Mouse (Mus musculus): ENCODE results near the gene Nfia. TPM values are rescaled to one million over a fixed set of nuclear protein-coding genes. Genes with fewer than 3 reads are reported as not detected.

The Nfia gene
- total RNA-seq, 2 experiments from 2014 or later: 3.6 to 17.8 TPM

DNA sequence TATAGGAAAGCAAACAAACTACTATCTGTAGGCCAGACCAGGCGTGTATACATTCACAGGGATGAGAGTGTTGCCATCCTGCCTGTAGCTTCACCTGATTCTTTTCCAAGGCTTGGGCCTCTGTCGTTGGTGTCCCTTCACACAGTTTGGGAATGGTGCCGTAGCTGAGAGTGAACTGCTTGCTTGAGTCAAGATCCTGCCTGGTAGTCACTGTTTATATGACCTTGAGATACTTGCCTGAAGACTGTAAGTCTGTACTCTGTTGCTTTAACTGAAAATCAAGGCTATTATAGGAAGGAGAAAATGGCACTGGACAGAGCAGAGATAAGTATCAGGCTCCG lies 214.2 kb downstream of the Nfia start:
- ATAC-seq (ENCODE audit: poor library complexity, severe bottlenecking): peak; percentile 7; the same call in 1 of the 2 replicates

DNA sequence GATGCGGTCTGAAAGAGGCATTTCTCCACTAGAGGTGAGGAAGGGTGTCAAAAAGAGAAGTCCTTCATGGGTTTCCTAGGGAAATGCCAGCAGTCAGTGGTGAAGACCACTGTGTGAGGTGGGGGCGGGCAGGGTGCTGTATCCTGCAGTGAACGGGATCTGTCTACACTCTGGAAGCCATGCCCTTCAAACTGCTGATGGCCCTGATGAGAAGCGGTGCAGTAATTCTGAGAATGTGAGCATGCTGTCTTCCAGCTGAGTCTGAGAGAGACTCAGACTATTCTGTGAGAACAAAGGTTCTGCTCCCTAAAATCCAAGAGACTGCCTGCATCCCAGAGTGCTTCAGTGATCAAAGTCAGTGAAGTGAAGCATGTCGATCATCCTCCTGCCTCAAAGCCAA lies 216.2 kb downstream of the Nfia start:
- no peak for ATAC-seq (ENCODE audit: poor library complexity, severe bottlenecking)

DNA sequence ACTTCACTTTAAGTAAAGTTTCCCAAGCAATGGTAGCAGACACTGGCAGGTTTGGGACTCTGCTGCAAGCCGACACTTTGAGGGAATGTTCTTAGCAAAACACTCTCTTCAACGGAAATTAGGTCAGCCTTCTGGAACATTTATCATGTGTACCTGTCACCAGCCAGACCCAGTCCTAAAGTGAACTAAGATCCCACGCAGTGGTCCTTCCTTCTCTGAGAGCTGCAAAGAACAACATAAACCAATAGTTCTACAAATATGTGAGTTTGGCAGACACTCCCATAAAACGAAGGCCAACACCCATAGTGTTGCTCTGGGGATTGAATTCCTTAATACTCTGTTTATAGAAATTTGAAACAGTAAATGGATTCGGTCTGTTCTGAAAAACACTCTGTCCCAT lies 217.9 kb downstream of the Nfia start:
- ATAC-seq (ENCODE audit: poor library complexity, severe bottlenecking): no peak

DNA sequence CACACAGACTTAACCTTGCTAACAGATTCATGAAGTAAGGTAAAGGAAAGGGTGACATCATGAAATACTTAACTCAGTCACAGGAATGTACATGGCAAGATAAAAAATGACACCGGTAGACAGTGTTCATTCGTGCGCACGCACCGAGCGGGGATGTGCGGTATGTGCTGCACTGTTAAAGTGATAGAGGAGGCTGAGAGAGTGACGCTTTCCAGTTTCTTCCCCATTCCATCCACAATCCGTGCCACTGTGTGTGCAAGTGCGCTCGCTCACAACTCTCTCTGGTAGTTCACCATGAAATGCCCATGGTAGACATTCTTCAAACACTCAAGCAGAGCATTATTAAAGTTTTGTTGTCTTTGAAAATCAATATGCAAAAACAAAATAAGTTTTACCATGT lies 218.9 kb downstream of the Nfia start:
- no peak for ATAC-seq (ENCODE audit: poor library complexity, severe bottlenecking)

DNA sequence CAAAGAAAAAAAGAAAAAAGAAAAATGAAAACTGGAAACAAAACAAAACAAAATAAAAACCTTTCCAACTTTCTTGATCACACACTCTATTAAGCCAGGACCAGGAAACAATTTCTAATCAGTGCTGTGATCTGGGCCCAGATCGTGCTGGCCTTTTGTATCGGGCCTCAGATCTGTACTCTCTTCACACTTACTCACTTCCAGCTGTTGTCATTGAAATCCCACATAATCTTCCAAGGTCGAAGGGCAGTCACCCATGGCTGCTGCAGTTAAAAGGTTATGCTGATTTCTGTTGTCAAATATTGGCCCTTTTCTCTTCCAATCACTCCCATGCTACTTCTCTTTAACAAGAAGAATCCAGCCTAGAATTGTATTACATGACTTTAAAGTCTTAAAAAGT lies 219.3 kb downstream of the Nfia start:
- no peak for ATAC-seq (ENCODE audit: poor library complexity, severe bottlenecking)

DNA sequence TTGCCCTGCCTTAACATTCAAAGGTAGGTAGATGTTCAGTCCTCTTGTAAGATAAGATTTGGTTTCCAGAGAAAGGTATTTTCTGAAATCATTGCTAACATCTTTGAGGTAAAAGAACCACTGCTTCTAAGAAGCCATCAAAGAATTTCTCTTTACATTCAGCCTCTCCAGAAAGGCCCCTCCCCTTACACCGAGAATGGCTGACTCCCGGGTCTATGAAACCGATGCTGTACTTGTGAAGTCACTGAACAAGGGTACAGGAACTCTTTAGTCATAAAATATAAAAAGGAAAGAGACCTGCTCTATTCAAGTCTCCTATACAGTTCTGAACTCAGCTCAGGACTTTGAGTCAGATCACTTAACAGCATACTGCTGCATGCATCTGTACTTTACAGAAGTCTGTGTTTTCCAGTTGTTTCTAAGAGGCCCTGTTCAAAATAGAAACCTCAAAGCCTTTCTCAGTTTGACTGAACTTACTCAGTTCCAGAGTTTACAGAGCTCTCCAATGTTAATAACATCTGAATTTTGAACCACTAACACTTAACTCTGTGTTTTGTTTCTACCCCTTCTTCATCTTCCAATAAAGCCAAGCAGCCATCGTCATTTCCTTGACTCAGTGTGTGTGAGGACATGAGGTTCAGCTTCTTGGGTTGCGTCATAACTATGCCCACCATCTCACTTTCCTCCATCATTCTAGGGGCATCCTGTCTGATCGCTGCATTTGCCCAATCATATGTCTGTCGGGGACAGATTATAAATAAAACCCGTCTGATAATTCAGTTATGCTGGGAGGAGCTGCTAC lies 223.6 kb downstream of the Nfia start:
- no peak for ATAC-seq (ENCODE audit: poor library complexity, severe bottlenecking)

DNA sequence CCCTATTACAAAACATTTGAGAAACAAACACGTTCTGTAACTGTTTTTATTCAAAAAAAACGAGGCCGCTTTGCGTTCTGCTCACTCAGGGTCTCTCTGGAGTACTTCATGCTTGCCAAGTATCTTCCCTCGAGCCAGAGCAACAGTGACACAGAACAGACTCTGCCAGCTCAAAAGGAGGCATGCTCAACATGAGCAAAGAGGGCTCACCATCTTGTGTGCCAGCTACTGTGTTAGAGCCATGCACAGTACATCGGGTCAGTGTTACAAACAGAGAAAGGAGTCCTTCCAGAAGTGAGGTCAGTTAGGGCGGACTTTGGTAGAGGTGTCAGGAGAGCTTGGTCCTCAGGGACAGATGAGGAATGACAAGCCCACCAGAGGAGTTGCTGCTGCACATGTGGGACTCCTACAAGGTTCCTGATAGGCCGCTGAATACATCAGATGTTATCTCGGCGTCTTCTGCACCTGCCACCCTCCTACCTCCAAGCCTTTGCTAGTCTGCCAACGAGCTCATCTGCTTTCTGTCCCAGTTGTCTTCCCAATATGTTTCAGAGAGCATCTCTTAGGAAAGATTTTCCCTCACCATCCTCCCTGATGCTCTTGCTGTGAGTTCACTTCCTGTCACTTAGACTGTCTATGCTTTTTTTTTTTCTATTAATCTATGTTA lies 224.8 kb downstream of the Nfia start:
- ATAC-seq (ENCODE audit: poor library complexity, severe bottlenecking): no peak

DNA sequence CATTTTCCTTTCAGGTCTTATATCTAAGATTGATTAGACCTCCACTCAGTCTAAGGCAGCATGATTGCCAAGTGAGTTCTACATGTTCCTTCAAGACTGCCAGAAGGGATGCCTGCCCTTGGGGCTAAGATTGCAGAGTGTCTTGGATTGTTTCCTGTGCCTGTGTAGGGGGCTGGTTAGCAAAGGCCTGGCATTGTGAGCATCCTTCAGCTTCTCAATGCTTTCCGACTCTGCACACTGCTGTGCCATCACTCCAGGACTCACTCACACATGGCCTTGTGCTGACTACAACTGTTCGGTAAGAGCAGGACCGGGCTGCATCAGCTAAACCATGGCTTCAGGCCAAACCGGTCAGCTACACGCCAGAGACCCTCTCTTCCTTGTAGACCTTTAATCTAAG lies 229.7 kb downstream of the Nfia start:
- no peak for ATAC-seq (ENCODE audit: poor library complexity, severe bottlenecking)

DNA sequence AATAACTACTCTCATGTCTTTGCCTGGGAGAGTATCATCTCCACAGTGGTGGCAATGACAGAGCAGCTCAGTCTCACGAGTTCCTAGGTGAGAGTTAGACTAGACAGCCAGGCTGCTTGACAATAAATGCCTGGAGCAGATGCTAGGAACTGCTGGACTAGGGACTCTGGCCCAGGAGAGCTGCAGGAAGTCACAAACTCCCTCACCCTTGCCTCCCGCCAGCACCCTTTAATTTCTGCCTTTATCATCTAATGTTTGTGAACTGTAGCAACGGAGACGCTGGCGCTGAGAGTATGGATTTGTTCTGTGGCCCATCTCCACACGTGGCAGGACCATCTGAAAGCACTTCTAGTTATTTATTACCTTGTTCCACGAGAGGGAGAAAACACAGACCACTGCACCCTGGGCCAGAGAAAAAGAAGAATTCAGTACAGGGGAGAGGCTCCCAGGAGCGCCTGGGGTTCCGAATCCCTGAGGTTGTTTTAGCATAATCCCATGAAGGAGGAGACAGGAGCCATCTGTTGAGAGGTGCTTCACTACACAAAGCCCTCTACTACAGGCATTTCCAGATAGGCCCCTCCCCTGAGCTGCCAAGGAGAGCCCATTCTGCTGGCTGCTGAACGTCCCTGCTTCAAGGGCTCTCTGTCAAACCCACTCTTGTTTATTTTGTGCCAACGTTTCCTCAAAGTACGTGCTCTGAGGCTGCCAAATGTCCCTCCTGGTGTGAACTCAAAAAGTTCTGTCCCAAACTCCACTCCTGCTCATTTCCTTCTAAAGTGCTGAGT lies 231.0 kb downstream of the Nfia start:
- no peak for ATAC-seq (ENCODE audit: poor library complexity, severe bottlenecking)

DNA sequence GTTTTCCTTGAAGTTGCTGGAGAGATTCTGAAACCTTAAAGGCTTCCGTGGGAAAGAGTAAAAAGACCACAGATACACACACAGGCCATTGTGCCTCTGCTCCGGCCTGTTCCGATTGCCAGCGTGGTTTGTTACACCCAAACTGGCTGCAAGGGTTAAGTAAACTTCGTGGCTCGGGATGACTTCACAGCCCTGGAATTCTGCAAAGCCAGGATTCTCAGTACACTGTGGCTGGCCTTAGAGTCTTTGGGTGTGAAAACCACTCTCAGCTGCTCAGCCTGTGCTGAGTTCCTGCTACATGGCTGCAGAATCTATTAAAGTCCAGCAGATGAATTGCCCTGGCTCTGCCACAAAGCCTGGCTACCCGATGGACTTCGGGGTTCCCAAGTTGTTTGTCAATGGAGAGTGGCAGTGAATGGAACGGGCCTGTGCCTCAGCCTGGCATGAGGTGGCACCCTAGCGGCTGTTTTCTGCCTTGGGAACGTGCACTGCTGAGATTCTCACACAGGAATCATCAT lies 231.6 kb downstream of the Nfia start:
- ATAC-seq (ENCODE audit: poor library complexity, severe bottlenecking): no peak

DNA sequence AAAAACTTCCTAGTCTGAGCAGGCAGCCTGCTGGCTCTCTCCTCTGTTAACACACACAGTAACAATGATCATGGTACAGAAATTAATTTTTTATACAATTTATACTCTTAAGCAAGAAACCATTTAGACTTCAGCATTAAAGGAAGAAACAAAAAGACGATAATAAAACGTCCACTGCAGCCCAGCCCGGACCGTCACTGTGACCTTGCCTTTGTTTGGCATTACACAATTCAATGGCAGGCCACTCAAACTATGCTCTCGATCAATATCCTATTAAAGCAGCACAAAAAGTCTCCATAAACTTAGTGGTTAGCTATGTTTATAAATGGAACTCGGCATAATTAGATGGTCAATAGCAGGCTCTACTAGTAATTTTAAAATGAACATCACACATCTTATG lies 232.5 kb downstream of the Nfia start:
- ATAC-seq (ENCODE audit: poor library complexity, severe bottlenecking): no peak

DNA sequence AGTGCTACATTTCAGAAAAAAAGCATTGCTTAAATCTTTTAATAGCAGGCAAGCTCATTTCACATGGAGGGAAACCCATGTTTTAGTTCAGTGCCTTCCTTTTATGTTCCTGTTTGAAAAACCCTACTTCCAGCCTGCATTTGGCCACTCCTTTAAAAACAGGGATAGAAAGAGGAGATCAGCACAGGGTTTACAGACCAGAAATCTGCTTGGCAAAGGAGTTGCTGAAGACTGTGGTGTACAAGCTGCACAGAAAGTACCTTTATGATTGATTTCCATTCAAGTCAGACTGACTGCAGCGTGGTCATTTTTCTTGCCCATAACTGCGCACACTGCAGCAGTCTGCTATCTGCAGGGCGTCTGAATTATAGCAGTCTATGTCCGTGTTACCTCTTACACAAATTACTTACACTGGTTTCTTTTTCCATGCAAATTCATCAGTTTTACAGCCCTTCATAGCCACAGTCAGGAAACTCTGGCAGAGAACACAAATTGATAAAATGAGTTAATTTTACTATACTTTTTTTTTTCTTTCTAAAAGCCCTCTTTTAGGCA lies 236.4 kb downstream of the Nfia start:
- no peak for ATAC-seq (ENCODE audit: poor library complexity, severe bottlenecking)

DNA sequence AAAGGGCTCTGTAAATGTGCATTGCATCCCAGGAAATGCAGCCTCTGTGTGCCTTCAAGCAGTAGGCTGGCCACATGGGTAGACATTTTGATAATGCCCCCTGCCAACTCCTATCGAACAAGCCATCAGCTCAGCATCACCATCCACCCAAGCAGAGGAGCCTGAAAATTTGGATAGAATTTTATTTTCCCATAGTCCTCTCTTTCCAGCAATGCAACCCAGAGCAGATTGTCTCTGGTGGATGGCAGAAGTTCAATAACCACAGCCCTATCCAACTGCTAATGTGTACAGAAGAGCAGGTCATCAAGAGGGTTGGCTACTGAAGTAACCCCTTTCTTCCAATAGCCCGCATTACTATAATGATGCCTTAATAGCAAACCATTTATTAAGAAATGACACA lies 237.4 kb downstream of the Nfia start:
- no peak for ATAC-seq (ENCODE audit: poor library complexity, severe bottlenecking)

DNA sequence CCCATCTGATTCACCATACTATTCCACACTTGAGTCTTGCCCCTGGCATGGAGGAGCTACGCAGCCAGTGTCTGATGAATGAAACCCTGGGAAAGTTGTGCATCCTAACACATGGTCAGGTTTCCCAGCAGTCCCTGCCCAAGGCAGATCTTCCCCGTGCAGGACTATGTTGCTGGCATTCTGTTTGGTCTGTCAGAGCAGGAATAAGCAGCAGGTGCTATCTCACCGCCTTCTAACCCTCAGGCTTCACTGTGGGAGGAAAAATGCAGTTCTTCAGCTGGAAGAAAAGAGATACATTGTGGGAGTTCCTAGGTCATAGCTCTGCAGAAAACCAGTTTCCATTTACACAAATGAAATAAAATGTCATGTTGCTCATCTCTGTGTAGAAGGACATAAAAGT lies 247.3 kb downstream of the Nfia start:
- ATAC-seq (ENCODE audit: poor library complexity, severe bottlenecking): no peak

DNA sequence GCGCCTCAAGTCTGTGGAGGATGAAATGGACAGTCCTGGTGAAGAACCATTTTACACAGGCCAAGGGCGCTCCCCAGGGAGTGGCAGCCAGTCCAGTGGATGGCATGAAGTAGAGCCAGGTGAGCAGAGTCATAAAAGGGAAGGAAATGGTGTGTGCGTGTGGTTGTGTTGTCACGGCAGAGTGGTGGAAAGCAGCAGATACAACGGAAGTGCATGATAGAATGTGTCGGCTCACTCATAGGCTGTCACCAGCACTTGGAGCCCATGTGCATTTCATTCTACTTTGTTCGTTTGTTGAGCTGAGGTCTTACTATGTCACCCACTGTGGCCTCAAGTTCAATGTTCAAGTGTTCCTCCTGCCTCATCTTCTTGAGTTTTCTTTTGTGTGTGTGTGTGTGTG lies 248.3 kb downstream of the Nfia start:
- peak; percentile 86 for ATAC-seq (ENCODE audit: poor library complexity, severe bottlenecking)

DNA sequence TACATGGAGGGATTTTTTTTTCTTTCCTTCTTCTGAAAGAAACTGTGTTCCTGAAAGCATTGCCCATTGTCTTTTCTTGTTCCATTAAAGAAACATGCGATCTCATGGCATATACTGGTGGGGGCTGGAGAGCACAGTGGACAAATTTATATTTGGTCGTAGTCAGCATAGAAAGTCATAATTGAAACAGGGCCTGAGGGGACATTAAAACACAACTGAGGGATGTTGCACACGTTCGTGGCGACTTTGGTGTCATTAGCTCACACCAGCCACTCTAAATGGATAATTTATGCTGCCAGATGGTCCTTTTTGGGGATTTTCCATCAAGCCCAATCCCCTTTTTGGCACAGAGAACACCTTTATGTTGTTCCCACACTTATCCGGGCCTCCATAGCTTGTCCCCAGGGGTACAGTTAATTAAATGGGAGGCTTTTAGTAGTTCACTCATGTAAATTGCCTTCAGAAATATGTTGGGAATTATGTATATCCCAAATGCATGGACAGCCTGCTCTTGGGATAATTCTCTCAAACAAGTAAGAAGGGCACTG lies 250.8 kb downstream of the Nfia start:
- no peak for ATAC-seq (ENCODE audit: poor library complexity, severe bottlenecking)

DNA sequence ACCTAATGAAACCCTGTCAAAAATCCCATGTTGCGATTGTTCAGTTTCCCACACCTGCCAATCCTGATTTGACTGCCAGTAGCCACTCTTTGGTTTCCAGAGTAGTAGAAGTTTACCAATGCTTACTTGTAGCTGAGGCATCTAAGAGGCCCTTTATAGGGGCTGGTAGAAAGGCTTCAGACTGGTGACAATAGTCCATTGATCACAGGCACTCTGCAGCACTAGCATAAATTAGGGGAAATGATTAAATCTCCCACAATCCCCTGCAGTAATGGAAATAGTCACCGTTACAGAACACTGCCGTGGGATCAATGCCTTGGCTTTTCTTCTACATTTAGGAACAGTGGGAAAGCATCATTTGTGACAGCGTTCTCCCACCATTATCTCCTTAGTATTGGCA lies 254.9 kb downstream of the Nfia start:
- no peak for ATAC-seq (ENCODE audit: poor library complexity, severe bottlenecking)

DNA sequence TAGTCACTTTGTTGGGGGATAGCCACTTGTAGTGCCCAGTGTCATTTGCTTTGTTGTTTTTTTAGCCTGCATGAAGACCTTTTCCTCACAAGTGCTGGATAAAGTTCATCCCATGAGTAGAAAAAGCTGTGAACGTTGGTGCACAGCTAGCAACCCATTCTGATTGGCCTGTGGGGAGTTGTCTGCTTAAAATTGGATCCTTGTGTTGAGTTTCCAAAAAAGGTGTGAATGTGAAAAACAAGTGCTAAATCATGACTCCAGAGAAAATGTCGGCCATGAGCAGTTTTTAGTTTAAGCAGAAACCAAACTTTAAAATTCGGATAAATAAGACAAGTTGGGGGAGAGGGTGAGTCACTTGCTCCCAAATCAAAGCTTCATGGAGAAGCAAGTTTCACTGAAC lies 259.3 kb downstream of the Nfia start:
- ATAC-seq (ENCODE audit: poor library complexity, severe bottlenecking): no peak

DNA sequence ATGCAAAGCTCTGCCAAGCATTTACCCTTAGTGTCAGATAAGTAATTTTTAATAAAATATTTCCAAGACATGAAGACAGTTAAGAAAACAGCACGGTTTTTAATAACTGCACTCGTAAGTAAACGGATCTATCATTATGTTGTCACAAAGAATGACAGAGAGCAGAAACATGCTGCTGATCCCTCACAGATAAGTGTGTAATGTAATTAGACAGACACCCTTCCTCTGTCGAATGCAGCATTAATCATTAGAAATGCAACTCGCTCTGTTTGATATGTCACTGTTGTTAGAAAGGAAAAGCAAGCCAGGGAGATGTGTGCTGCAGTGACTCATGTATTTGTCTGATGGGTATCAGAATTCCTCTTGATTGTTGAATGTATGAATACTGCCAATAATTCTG lies 259.8 kb downstream of the Nfia start:
- ATAC-seq (ENCODE audit: poor library complexity, severe bottlenecking): no peak

DNA sequence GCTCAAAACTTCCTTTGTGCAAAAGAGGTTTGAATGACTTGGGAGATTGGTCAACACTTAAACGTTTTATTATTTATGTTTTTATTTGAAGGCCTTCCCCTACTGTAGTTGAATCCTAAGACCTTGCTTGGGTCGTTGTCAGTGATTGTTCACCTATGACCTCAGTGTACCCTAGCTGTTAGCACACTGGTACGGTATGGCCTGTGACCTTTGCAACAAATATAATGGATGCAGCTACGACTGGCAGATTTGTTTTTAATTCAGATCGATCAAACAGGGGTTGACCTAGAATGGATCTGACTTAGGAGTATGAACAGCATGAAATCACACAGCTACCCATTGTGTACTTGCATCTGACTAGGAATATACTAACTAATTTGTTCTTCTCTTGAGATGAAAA lies 266.6 kb downstream of the Nfia start:
- no peak for ATAC-seq (ENCODE audit: poor library complexity, severe bottlenecking)

DNA sequence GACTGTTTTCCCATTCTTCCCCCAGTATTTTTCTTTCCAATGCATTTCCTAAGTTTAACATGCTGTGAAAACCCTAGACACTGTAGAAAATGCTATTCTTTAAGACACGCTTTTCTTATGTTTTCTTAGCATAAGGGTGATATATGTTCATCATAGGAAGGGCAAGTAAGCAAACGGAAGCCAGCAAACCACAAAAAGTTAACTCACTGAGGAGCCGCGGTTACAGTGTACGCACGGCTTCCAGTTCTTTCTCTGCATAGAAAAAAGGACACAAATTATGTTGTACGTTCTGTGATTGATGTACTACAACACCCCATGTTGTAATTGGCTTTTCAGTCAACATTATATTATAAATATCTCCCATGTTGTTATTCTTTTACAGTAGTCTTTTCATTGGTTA lies 267.6 kb downstream of the Nfia start:
- peak; percentile 88 for ATAC-seq (ENCODE audit: poor library complexity, severe bottlenecking)
